Mouse (Mus musculus) lung, embryonic 14.5 days (tissue): ENCODE measurements around the gene Rplp0. TPM values are rescaled to one million over a fixed set of nuclear protein-coding genes. Genes with fewer than 3 reads are reported as not detected.

ENCODE experiments used
- ATAC-seq: fragments of 200-750 bp; cut with Nextera tagmentation; 2 replicates; pipeline ENCODE4 v1.8.0; 2017; ENCODE audit warnings: mild to moderate bottlenecking, moderate TSS enrichment, moderate library complexity; ENCODE audit not compliant: insufficient read depth
- DNase-seq: peaks from one replicate; pipeline ENCODE4 v3.0.0-alpha.2; 2015
- H3K27ac ChIP-seq: fragments of 300-500 bp; sonication (generic); 2 replicates; pipeline ENCODE4 v1.5.1; 2014; ENCODE audit warnings: low read depth, mild to moderate bottlenecking, moderate library complexity
- H3K27me3 ChIP-seq: fragments of 300-500 bp; sonication (generic); 2 replicates; pipeline ENCODE4 v1.6.1; 2014; ENCODE audit warnings: low read length, control low read depth; ENCODE audit not compliant: insufficient read depth
- H3K36me3 ChIP-seq: fragments of 300-500 bp; sonication (generic); 2 replicates; pipeline ENCODE4 v1.6.1; 2014; ENCODE audit warnings: control low read depth; ENCODE audit not compliant: insufficient read depth
- H3K4me1 ChIP-seq: fragments of 300-500 bp; sonication (generic); 2 replicates; pipeline ENCODE4 v1.6.1; 2014; ENCODE audit warnings: antibody characterized with exemption, control low read depth; ENCODE audit not compliant: insufficient read depth
- H3K4me2 ChIP-seq: fragments of 300-500 bp; sonication (generic); 2 replicates; pipeline ENCODE4 v1.6.1; 2014; ENCODE audit warnings: mild to moderate bottlenecking
- H3K4me3 ChIP-seq: fragments of 300-500 bp; sonication (generic); 2 replicates; pipeline ENCODE4 v1.5.1; 2014; ENCODE audit warnings: low read depth, low read length
- H3K9ac ChIP-seq: fragments of 300-500 bp; sonication (generic); 2 replicates; pipeline ENCODE4 v1.6.1; 2014
- H3K9me3 ChIP-seq: fragments of 300-500 bp; sonication (generic); 2 replicates; pipeline ENCODE4 v1.6.1; 2016; ENCODE audit warnings: low read depth, low read length, control low read depth
- CTCF ChIP-seq: IDR thresholded peaks from 2 replicates; pipeline ENCODE4 v1.5.1; 2016; ENCODE audit warnings: antibody characterized with exemption, low read depth
- WGBS: fragments of 180-500 bp; shearing (Covaris S2); extraction: QIAGEN DNeasy Blood & Tissue Kit; methylation state at CpG from one replicate; pipeline ENCODE4 v1.1.7; 2014; 5-methylcytosine and 5-hydroxymethylcytosine counted together
- polyA plus RNA-seq: library from polyadenylated mRNA; unstranded; fragments of >200 nt; fragmentation: Nextera tagmentation; extraction: Ambion mirVana; gene quantifications from 2 replicates; pipeline ENCODE4 v1.2.1, GENCODE M21; 2014

Gene Rplp0
- polyA plus RNA-seq, 1 experiment from 2014 or later, result 1,954 TPM

- no peaks in the 10 kb centered on the region for H3K27me3 ChIP-seq
- ATAC-seq (no peak), DNase-seq (peak; percentile 20)
- no peaks in the 10 kb centered on the region for H3K9me3 ChIP-seq
- H3K4me2 ChIP-seq, result peak overlapping the region; percentile 80
- no peak overlapping the region for H3K9ac ChIP-seq
- 37% methylated on average over 5 of the region's 5 CpGs for WGBS
- 0 out of 2 replicates have a peak overlapping the region, but pooled peaks have one; percentile 0 for H3K4me3 ChIP-seq
- H3K36me3 ChIP-seq, result peaks cover 47% of the 10 kb centered on the region
- no peak for TF ChIP-seq CTCF
- H3K27ac ChIP-seq, result no peak overlapping the region
- H3K4me1 ChIP-seq, result peaks cover 8% of the 10 kb centered on the region; the same call in 1 of the 2 replicates
Measured at GRCm38 (mm10) chr5:115563771-115564585, 4.7 kb downstream of the Rplp0 start.

GRCm38 (mm10) chr5:115564737-115565393, 5.6 kb downstream of the Rplp0 start, which contains the start of gene Gcn1l1:
Gene Gcn1l1 (plus strand): TSS chr5:115565254.
- TF ChIP-seq CTCF, result no peak; the same call in 1 of the 2 replicates
- H3K9me3 ChIP-seq, result no peaks in the 10 kb centered on the region
- peak within 1 kb of the TSS; percentile 80 for H3K27ac ChIP-seq
- ATAC-seq (peak; percentile 86), DNase-seq (peak; percentile 85)
- peak within 1 kb of the TSS; percentile 99 for H3K4me3 ChIP-seq
- H3K9ac ChIP-seq, result peak within 1 kb of the TSS; percentile 92
- no peaks in the 10 kb centered on the region for H3K27me3 ChIP-seq
- peaks cover 12% of the 10 kb centered on the region; the same call in 1 of the 2 replicates for H3K4me1 ChIP-seq
- peaks cover 47% of the 10 kb centered on the region for H3K36me3 ChIP-seq
- peak within 1 kb of the TSS; percentile 80 for H3K4me2 ChIP-seq
- 2% methylated on average over 51 of the region's 55 CpGs for WGBS

DNA sequence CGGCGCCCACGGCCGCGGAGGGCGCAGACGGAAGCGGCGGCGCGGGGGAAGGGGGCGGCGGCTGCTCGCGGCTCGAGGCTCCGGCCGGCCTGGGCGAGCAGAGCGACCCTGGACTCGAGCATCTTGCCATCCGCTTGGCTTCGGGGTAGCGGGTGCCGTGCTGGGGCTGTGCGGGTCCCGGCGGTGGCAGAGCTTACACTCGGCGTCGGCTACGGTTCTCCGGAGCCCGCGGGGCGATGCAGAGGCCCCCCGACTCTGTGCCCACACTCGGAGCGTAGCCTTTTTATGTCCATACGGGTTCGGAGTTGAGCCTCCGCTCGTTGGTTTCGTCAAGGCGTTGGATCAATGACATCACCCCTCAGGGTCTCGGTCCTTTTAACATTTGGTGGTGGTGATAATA, 6.1 kb downstream of the Rplp0 start:
- H3K4me1 ChIP-seq, result peaks cover 10% of the 10 kb centered on the region; the same call in 1 of the 2 replicates
- ATAC-seq (peak; percentile 42), DNase-seq (peak; percentile 36)
- no peak for TF ChIP-seq CTCF
- peak overlapping the region; percentile 92 for H3K9ac ChIP-seq
- H3K4me3 ChIP-seq, result peak overlapping the region; percentile 99
- no peaks in the 10 kb centered on the region for H3K27me3 ChIP-seq
- WGBS, result under 1% methylated on average over 45 of the region's 46 CpGs
- peak overlapping the region; percentile 80 for H3K27ac ChIP-seq
- peaks cover 43% of the 10 kb centered on the region for H3K36me3 ChIP-seq
- H3K4me2 ChIP-seq, result peak overlapping the region; percentile 80
- H3K9me3 ChIP-seq, result no peaks in the 10 kb centered on the region

GRCm38 (mm10) chr5:115568681-115569080, 9.4 kb downstream of the Rplp0 start:
- Histone ChIP-seq H3K4me3 (no peak overlapping the region), H3K9ac (no peak overlapping the region), H3K27me3 (no peaks in the 10 kb centered on the region), H3K4me2 (peak overlapping the region; percentile 15; the same call in 1 of the 2 replicates), H3K4me1 (0 out of 2 replicates have a peak, but pooled peaks cover 6% of the 10 kb centered on the region), H3K9me3 (no peaks in the 10 kb centered on the region), H3K36me3 (peaks cover 37% of the 10 kb centered on the region), H3K27ac (peak overlapping the region; percentile 80)
- DNase-seq (peak; percentile 54), ATAC-seq (no peak)
- TF ChIP-seq CTCF, result no peak
- whole genome bisulfite sequencing, result 48% methylated on average over 10 of the region's 10 CpGs

DNA sequence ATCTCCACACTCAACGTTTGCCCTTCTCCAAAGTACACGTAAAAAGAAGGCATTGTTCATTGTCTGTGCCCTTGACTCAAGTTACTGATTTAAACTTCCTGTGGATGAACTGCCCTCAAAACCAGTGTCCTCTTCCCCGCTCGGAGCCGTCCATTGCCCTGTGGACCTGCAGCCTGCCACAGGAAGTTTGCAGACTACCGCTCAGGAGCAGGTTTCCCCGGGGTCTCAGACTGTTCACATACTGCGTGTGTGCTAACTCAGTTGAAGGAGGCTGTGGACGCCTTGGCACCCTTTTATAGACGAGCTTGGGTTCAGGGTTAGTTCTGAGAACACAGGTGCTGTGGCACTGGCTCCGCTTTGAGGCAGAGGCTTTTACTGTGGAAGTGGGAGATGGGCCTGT, 10.0 kb downstream of the Rplp0 start:
- H3K9ac ChIP-seq, result no peak overlapping the region
- no peaks in the 10 kb centered on the region for H3K9me3 ChIP-seq
- no peak for ATAC-seq
- H3K27ac ChIP-seq, result peak overlapping the region; percentile 80
- 54% methylated on average over 11 of the region's 11 CpGs for WGBS
- H3K4me1 ChIP-seq, result 0 out of 2 replicates have a peak, but pooled peaks cover 6% of the 10 kb centered on the region
- H3K36me3 ChIP-seq, result peaks cover 37% of the 10 kb centered on the region
- TF ChIP-seq CTCF, result no peak
- DNase-seq, result peak; percentile 39
- H3K27me3 ChIP-seq, result no peaks in the 10 kb centered on the region
- H3K4me3 ChIP-seq, result no peak overlapping the region
- 0 out of 2 replicates have a peak overlapping the region, but pooled peaks have one; percentile 18 for H3K4me2 ChIP-seq

GRCm38 (mm10) chr5:115569721-115570120, 10.5 kb downstream of the Rplp0 start:
- Histone ChIP-seq H3K9me3 (no peaks in the 10 kb centered on the region), H3K36me3 (peaks cover 40% of the 10 kb centered on the region), H3K27ac (peak overlapping the region; percentile 80), H3K4me1 (0 out of 2 replicates have a peak, but pooled peaks cover 6% of the 10 kb centered on the region), H3K4me2 (0 out of 2 replicates have a peak overlapping the region, but pooled peaks have one; percentile 18), H3K9ac (no peak overlapping the region), H3K27me3 (no peaks in the 10 kb centered on the region), H3K4me3 (no peak overlapping the region)
- TF ChIP-seq CTCF, result no peak
- WGBS, result 79% methylated on average over 4 of the region's 4 CpGs
- DNase-seq (no peak), ATAC-seq (no peak)
